Mouse (Mus musculus) kidney, postnatal 0 days (tissue): ENCODE data around the gene Prox2. TPM values are rescaled to one million over a fixed set of nuclear protein-coding genes. Genes with fewer than 3 reads are reported as not detected.

Experiments used
- ATAC-seq: fragments of 200-750 bp; cut with Nextera tagmentation; replicated peaks from 2 replicates; pipeline ENCODE4 v1.8.0; 2017; ENCODE audit warnings: low read depth, moderate number of reproducible peaks, moderate TSS enrichment, moderate library complexity; ENCODE audit not compliant: low FRiP score
- DNase-seq: peaks from one replicate; pipeline ENCODE4 v3.0.0-alpha.2; 2016; ENCODE audit warnings: low spot score
- H3K27ac ChIP-seq: fragments of 300-500 bp; sonication (generic); 2 replicates; pipeline ENCODE4 v1.5.1; 2014; ENCODE audit warnings: mild to moderate bottlenecking
- H3K27me3 ChIP-seq: fragments of 300-500 bp; sonication (generic); 2 replicates; pipeline ENCODE4 v1.6.1; 2014; ENCODE audit warnings: low read length, mixed read lengths; ENCODE audit not compliant: insufficient read depth
- H3K36me3 ChIP-seq: fragments of 300-500 bp; sonication (generic); 2 replicates; pipeline ENCODE4 v1.6.1; 2014; ENCODE audit warnings: low read length, mixed read lengths; ENCODE audit not compliant: insufficient read depth
- H3K4me1 ChIP-seq: fragments of 300-500 bp; sonication (generic); replicated peaks from 2 replicates; pipeline ENCODE4 v1.6.1; 2014; ENCODE audit warnings: antibody characterized with exemption, low read length, mixed read lengths; ENCODE audit not compliant: insufficient read depth
- H3K4me2 ChIP-seq: fragments of 300-500 bp; sonication (generic); 2 replicates; pipeline ENCODE4 v1.6.1; 2014; ENCODE audit warnings: mild to moderate bottlenecking, low read length, moderate library complexity, mixed read lengths
- H3K4me3 ChIP-seq: fragments of 300-500 bp; sonication (generic); replicated peaks from 2 replicates; pipeline ENCODE4 v1.5.1; 2014; ENCODE audit warnings: low read depth, low read length
- H3K9ac ChIP-seq: fragments of 300-500 bp; sonication (generic); 2 replicates; pipeline ENCODE4 v1.6.1; 2014; ENCODE audit warnings: low read depth, low read length
- H3K9me3 ChIP-seq: fragments of 300-500 bp; sonication (generic); replicated peaks from 2 replicates; pipeline ENCODE4 v1.6.1; 2016; ENCODE audit warnings: low read length, inconsistent platforms, mixed read lengths
- CTCF ChIP-seq: IDR thresholded peaks from 2 replicates; pipeline ENCODE4 v1.5.1; 2016; ENCODE audit warnings: antibody characterized with exemption, low read depth, mild to moderate bottlenecking, moderate library complexity
- WGBS: fragments of 180-500 bp; shearing (Covaris S2); extraction: QIAGEN DNeasy Blood & Tissue Kit; methylation state at CpG from one replicate; pipeline ENCODE4 v1.1.7; 2014; 5-methylcytosine and 5-hydroxymethylcytosine counted together
- polyA plus RNA-seq: library from polyadenylated mRNA; unstranded; fragments of >200 nt; fragmentation: Nextera tagmentation; extraction: Ambion mirVana; gene quantifications from 2 replicates; pipeline ENCODE4 v1.2.1, GENCODE M21; 2015

Prox2 gene
- polyA plus RNA-seq, 1 experiment from 2014 or later, result 3.3 TPM

DNA sequence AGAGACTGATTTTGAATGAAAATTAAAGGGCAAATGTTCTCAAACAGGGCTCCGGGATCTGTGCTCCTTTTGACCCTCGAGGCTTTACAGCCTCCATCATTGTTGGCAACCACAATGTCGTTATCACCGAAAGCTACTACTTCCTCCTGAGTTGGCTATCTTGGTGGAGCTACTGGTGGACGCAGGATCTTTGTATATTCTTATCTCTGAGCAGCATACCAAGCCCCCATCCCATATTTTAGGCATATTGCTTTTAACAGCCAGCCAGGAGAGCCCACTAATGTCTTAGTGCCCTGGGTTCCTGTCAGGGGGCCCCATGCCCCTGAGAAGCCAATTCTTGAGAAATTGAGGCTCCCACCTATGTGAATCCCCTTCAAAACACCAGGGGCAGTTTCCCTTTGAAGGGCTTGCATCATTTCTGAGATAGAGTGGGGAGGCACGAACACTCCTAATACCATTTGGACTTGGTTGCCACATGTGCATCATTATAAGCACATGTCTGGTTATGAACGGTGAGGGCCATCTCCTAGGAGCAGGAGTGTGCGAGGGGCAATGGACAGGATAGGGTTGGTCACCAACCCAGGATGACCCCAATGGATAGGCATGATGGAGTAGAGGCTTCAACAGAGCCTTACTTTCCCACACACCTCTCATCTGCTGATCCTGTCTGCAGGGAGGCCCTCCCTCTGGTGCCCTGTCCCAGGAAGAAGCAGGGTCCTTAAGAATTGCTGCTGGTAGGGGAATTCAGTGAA, 23.7 kb upstream of the Prox2 start:
- Histone ChIP-seq H3K27ac (no peak overlapping the region), H3K36me3 (peaks cover 52% of the 10 kb centered on the region), H3K4me3 (no peak overlapping the region), H3K4me2 (no peak overlapping the region), H3K9me3 (no peaks in the 10 kb centered on the region), H3K9ac (no peak overlapping the region), H3K27me3 (no peaks in the 10 kb centered on the region), H3K4me1 (no peaks in the 10 kb centered on the region)
- 83% methylated on average over 8 of the region's 8 CpGs for WGBS
- no peak for DNase-seq
- ATAC-seq, result no peak
- TF ChIP-seq CTCF, result no peak

DNA sequence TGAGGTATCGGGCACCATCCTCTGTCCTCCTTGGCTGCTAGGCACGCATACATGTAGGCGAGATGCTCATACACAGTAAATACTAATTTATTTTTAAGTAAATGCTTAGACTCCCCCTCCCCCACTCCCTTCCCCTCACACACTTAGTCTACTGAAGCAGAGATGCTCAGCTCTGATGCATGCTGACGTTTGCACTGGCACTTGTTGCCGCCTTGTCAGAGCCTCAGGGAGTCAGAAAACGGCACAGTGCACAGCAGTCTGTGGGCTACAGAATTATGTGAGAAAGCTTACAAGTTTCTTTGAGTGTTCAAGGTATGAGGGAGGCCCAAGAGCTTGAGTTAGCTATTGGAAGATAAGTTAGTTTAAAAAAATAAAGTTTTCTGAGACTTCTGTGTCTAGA, 20.8 kb upstream of the Prox2 start:
- ATAC-seq (no peak), DNase-seq (no peak)
- Histone ChIP-seq H3K36me3 (peaks cover 70% of the 10 kb centered on the region), H3K4me2 (no peak overlapping the region), H3K9ac (no peak overlapping the region), H3K27ac (no peak overlapping the region), H3K9me3 (no peaks in the 10 kb centered on the region), H3K4me1 (no peaks in the 10 kb centered on the region), H3K4me3 (no peak overlapping the region), H3K27me3 (no peaks in the 10 kb centered on the region)
- no peak for TF ChIP-seq CTCF
- 88% methylated on average over 6 of the region's 6 CpGs for WGBS

DNA sequence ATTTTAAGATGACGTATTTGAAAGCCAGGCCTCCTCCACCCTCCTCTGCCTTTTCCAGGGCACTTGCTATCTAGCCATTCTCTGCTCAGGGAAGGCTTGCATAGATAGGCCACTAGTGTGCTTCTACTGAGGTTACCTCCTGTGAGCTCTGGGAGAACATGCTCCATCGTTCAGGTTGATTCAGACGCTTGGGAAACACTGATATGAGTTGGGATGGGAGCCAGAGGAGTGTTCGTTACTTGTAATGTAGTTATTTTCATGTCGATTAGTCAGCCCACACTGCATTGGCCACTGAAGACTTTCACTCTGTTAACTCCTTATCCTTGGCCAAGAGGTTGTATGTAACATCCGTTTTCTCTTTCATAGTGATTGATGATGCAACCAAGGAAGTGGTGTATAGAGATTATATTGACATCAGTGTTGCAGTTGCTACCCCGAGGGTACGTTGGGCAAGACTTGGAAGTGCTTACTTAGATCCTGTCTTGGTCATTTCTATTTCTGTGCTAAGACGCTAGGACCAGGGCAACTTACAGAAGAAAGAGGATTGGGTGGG, 18.9 kb upstream of the Prox2 start:
- no peak for TF ChIP-seq CTCF
- no peak for ATAC-seq
- Histone ChIP-seq H3K27me3 (no peaks in the 10 kb centered on the region), H3K4me2 (no peak overlapping the region), H3K9ac (no peak overlapping the region), H3K4me1 (no peaks in the 10 kb centered on the region), H3K4me3 (no peak overlapping the region), H3K27ac (no peak overlapping the region), H3K36me3 (peaks cover 69% of the 10 kb centered on the region), H3K9me3 (no peaks in the 10 kb centered on the region)
- WGBS, result 93% methylated on average over 9 of the region's 9 CpGs
- no peak for DNase-seq

DNA sequence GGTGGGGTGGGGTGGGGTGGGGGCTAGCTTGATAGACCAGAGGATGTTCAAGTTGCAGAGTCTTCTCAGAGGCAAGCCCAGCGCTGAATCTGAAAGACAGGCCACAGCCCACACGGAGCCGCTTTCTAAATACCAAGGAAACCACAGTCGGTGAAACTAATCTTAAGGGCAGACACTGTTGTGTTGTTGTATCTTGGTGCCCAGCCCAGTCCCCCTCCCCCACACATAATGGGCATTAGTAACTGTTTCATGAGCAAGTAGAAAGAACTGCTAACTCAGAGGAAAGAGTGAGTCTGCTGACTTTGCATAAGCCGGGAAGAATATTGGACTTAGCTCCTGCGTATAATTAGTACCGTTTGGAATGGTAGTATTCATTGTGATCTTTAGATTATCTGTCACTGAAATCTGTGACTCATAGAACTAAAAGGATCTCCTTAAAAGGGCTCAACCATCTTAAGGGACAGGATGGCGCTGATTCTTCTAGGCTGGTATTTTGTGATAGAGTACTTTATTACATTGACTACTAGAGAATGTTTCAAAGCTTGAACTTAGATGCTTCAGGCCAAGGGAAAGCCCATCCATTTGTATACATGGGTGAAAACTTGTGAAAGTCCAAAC, 16.5 kb upstream of the Prox2 start:
- Histone ChIP-seq H3K27me3 (no peaks in the 10 kb centered on the region), H3K27ac (no peak overlapping the region), H3K4me1 (no peaks in the 10 kb centered on the region), H3K9ac (no peak overlapping the region), H3K9me3 (no peaks in the 10 kb centered on the region), H3K36me3 (peaks cover 69% of the 10 kb centered on the region), H3K4me3 (no peak overlapping the region), H3K4me2 (no peak overlapping the region)
- ATAC-seq (peak; percentile 43; the same call in 1 of the 2 replicates), DNase-seq (no peak)
- WGBS, result 76% methylated on average over 8 of the region's 8 CpGs
- no peak for TF ChIP-seq CTCF

DNA sequence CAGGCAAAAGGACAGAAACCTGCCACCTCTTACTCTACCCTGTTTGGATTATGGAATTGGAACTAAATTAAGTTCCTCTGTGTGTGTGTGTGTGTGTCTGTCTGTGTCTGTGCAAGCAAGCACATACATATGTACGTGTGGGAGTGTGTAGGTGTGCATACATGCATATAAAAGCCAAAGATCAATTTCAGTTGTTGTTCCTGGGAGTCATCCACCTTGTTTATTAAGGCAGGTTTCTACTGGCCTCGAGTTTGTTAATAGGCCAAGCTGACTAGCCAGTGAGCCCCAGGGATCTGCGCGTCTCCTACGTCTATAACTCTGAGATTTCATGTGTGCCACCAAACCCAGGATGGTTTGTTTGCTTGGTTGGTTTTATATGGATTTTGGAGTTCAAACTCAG, 14.2 kb upstream of the Prox2 start:
- no peaks in the 10 kb centered on the region for H3K27me3 ChIP-seq

DNA sequence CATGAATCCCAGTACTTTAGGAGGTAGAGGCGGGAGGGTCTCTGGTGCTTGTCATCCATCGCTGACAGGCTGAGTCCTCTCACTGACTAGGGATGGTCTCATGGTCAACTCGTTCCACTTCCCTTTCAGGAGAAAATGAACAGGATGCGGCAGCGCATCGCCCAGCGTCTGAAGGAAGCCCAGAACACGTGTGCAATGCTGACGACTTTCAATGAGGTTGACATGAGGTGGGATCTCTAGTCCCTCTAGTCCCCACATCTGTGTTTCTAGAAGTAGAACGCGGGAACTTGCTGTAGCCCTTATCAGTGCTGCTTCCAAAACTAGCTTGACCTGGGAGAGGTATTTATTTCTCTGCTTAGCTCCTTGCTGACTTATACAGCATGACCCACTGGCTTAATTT, 13.1 kb upstream of the Prox2 start:
- DNase-seq, result no peak
- no peaks in the 10 kb centered on the region for H3K27me3 ChIP-seq
- WGBS, result 94% methylated on average over 11 of the region's 11 CpGs
- ATAC-seq, result no peak
- H3K4me3 ChIP-seq, result no peak overlapping the region
- no peak overlapping the region for H3K9ac ChIP-seq
- peaks cover 64% of the 10 kb centered on the region for H3K36me3 ChIP-seq
- H3K4me2 ChIP-seq, result no peak overlapping the region
- no peak for TF ChIP-seq CTCF
- H3K4me1 ChIP-seq, result no peaks in the 10 kb centered on the region
- no peak overlapping the region for H3K27ac ChIP-seq
- no peaks in the 10 kb centered on the region for H3K9me3 ChIP-seq

More for the DNA sequence above, 14.2 kb upstream of the Prox2 start:
- Histone ChIP-seq H3K36me3 (peaks cover 63% of the 10 kb centered on the region), H3K9me3 (no peaks in the 10 kb centered on the region), H3K4me1 (no peaks in the 10 kb centered on the region), H3K4me2 (no peak overlapping the region), H3K27ac (no peak overlapping the region), H3K9ac (no peak overlapping the region), H3K4me3 (no peak overlapping the region)
- ATAC-seq, result no peak
- no peak for TF ChIP-seq CTCF
- WGBS, result 87% methylated on average over 5 of the region's 5 CpGs
- DNase-seq, result no peak
